Mouse (Mus musculus): ENCODE results near the gene Glb1l2.

The Glb1l2 gene

DNA sequence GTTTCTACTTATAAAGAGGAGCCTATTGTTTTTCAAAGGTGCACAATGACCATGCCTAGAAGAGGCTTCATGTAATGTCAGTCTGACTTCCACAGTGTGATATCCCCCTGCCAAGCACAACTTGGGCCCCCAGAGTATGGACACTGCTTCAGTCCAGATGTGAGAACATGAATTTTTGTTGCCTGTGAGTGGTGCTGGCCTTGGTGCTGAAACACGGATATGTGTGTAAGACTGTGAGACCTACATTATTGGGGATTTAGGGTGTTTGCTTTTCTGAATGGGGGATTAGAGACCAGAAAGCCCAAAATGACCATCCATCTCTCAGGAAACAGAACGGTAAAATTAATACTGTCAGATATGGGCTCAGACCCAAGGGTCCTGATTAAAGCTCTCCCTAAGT is 78.8 kb downstream of the Glb1l2 start:
- DNase-seq = peak; percentile 9

DNA sequence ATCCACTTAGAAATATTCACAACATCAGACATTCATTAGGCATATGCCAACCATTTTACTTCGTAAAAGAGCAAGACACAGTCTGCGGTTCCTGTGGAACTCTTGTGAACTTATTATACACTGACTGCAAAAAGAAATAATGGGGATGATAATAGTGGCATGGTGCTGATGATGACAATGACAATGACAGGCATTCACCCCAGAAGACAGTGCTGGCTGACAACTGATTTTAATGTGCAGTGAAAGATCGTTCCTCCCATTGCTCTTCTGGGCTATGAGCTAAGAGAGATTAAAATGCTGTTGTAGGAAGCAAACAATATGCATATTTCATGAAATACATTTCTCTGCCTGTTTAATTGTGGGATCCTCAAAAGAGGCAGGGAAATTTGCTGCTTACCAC is 80.6 kb downstream of the Glb1l2 start:
- no peak for DNase-seq

DNA sequence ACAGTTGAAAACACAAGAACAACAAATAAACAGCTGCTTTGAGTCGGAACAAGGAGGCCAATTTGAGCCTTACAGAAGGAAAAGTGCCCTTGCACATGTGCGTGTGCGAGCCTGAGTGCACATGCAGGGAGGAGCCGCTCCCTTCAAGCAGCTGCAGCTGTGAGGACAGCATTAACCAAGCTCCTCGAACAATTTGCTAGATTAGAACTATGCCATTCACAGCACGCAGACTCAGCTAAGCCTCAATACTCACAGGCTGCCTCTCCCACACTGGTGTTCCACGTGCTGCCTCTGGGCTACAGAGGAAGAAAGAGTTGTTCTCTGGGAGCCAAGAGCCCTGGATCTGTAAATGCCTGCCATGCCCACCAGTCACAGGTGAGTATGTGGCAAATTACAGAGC is 84.5 kb downstream of the Glb1l2 start:
- DNase-seq = no peak

DNA sequence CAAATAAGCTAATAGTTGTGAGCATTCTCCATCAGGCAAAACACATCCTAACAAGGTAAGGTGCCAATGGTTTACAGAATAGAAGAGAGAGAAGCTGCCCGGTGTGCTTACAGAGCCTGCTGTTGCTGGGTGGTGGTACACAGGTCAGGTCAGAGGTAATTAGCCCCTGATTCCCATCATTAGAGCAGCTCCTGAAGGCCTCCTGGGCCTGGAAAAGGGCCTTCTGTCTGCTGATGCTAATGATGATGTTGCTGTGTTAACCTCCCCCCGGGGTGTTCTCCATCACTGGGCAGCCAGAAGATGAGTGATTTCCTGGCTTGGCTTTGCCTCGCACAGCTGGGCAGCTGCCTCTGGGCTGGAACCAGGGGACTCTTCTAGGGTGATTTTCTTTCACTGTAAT is 87.9 kb downstream of the Glb1l2 start:
- DNase-seq = no peak

Measured in kidney, adult 9 months (tissue).